Mouse (Mus musculus) liver, postnatal 0 days (tissue): ENCODE results near the gene Ccdc43.

Source experiments
- CTCF ChIP-seq: sonication (generic); IDR thresholded peaks from 2 replicates; pipeline ENCODE4 v1.5.1; 2016; ENCODE audit warnings: antibody characterized with exemption, low read depth
- EP300 ChIP-seq: IDR thresholded peaks from 2 replicates; pipeline ENCODE4 v1.6.1; 2016; ENCODE audit warnings: antibody characterized with exemption, low read depth, mild to moderate bottlenecking

DNA sequence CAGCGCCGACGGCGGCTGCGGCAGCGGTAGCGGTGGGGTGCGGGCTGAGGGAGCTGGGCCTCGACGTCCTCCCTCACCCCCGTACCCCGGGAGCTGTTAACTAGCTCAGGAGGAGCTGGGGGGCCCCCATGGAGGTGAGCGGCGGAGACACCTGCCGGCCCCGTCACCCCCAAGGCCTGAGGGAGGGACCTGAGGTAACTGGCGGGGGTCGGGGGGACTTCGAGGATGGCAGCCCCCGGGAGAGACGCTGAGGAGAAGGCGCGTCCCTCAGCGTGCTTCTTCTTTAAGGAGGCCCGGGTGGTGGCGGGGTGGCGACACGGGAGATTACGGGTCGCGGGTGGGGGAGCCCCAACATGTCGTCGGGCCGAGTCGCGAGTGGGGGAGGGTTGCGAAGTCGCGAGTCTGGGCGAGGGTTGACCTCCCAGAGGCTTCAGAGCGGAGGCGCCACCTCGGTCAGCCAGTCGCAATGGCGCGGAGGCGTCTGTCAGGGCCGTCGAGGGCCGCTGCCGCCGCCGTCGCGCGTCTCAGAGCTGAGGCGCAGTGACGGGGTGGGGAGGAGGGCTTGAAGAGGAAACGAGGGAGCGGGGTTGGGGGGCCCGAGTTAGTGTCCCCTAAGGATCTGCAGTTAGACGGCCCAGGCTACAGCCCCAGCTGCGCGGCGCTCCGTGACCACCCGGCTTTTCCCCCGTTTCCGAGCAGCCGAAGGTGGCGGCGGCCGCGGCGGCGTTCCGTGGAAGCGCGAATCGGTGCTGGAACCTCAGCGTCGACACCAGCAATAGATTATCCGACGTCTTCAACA is 31.7 kb downstream of the Ccdc43 start:
- TF ChIP-seq CTCF (no peak), EP300 (no peak)
